Comparison of ENCODE assay signal across 8 mouse cellular contexts in the genomic region with DNA sequence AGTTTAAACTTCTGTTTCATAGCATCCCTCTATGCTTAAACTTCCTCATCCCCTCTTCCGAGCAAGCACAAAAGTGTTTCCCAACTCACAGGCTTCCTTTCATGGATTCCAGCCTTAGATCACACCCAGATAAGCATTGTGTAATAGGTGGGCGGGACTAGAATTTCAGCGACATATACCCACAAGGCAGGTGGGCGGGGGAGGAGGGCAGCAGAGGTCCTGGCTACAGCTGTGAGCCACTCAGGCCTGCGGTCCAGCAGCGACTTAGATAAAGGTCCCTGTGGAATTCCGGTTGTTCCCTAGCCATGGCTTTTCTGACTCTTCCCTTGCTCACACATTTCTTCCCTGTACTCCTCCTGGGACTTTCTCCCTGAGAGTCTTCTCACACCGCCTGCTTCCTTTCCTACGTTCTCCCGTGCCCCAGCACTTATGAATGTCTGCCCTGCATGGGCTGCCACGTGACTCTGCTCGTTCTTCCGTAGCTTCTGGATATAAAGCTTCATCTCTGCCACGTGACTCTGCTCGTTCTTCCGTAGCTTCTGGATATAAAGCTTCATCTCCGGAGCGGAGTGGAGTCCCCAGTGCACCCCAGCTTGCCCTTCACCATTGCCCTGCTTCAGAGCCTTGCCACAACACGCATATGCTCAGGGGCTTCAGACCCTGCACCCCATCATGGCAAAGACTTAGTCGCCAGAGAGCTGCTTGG.
A peak's percentile ranks its signal among the peaks of the same experiment; 100 is the strongest.
DNase-seq lines count a peak whose midpoint lies in the region; ATAC-seq and TF ChIP-seq lines count a peak whose summit lies in the region.

No protein-coding gene starts in this region.

- H3K4me2 ChIP-seq in neural tube, embryonic 13.5 days, result peak overlapping the region; percentile 16; the same call in 1 of the 2 replicates
- H3K4me2 ChIP-seq in neural tube, embryonic 15.5 days, result no peak overlapping the region
- H3K4me2 ChIP-seq in forebrain, embryonic 13.5 days, result peak overlapping the region; percentile 24; the same call in 1 of the 2 replicates
- H3K4me2 ChIP-seq in intestine, embryonic 15.5 days (replicated peaks), result 0 out of 2 replicates have a peak overlapping the region, but pooled peaks have one; percentile 2
- peak overlapping the region; percentile 36 for H3K4me2 ChIP-seq in lung, embryonic 14.5 days
- no peak overlapping the region; the same call in 1 of the 2 replicates for H3K4me2 ChIP-seq in stomach, embryonic 15.5 days

- no peak overlapping the region for H3K9ac ChIP-seq in neural tube, embryonic 13.5 days
- no peak overlapping the region for H3K9ac ChIP-seq in neural tube, embryonic 15.5 days (replicated peaks)
- 0 out of 2 replicates have a peak overlapping the region, but pooled peaks have one; percentile 16 for H3K9ac ChIP-seq in forebrain, embryonic 13.5 days
- no peak overlapping the region for H3K9ac ChIP-seq in intestine, embryonic 15.5 days
- H3K9ac ChIP-seq in lung, embryonic 14.5 days, result no peak overlapping the region
- H3K9ac ChIP-seq in stomach, embryonic 15.5 days, result no peak overlapping the region

- no peak for TF ChIP-seq CTCF in lung, embryonic 14.5 days (IDR thresholded peaks at IDR 0.05; ENCODE audit: low read depth)

- ATAC-seq in neural tube, embryonic 13.5 days (ENCODE audit: low read depth), result 0 out of 2 replicates have a peak, but pooled peaks have one; percentile 46
- no peak for ATAC-seq in neural tube, embryonic 15.5 days (ENCODE audit: low FRiP score)
- ATAC-seq in forebrain, embryonic 13.5 days, result peak; percentile 60
- peak; percentile 75 for ATAC-seq in intestine, embryonic 15.5 days
- ATAC-seq in lung, embryonic 14.5 days (ENCODE audit: insufficient read depth), result peak; percentile 82
- peak; percentile 47 for ATAC-seq in stomach, embryonic 15.5 days (ENCODE audit: insufficient read depth, low FRiP score, low read depth)

- 57% methylated on average over 20 of the region's 20 CpGs for WGBS in neural tube, embryonic 13.5 days
- WGBS in neural tube, embryonic 15.5 days, result 55% methylated on average over 20 of the region's 20 CpGs
- WGBS in forebrain, embryonic 13.5 days, result 54% methylated on average over 20 of the region's 20 CpGs
- WGBS in intestine, embryonic 15.5 days, result 53% methylated on average over 20 of the region's 20 CpGs
- 44% methylated on average over 20 of the region's 20 CpGs for WGBS in lung, embryonic 14.5 days
- 47% methylated on average over 20 of the region's 20 CpGs for WGBS in stomach, embryonic 15.5 days

- peak; percentile 79 for DNase-seq in lung, embryonic 14.5 days
- no peak for DNase-seq in thymus, postnatal 10 days (ENCODE audit: low spot score in 2 of 2)
- DNase-seq in layer of hippocampus, adult 9-10 months (ENCODE audit: low spot score), result no peak

- no peaks in the 10 kb centered on the region for H3K9me3 ChIP-seq in neural tube, embryonic 13.5 days
- no peaks in the 10 kb centered on the region for H3K9me3 ChIP-seq in neural tube, embryonic 15.5 days (replicated peaks)
- H3K9me3 ChIP-seq in forebrain, embryonic 13.5 days (replicated peaks), result no peaks in the 10 kb centered on the region
- no peaks in the 10 kb centered on the region for H3K9me3 ChIP-seq in intestine, embryonic 15.5 days
- H3K9me3 ChIP-seq in lung, embryonic 14.5 days (ENCODE audit: low read depth, low read length), result no peaks in the 10 kb centered on the region
- H3K9me3 ChIP-seq in stomach, embryonic 15.5 days, result no peaks in the 10 kb centered on the region

- H3K27me3 ChIP-seq in neural tube, embryonic 13.5 days, result no peaks in the 10 kb centered on the region
- no peaks in the 10 kb centered on the region for H3K27me3 ChIP-seq in neural tube, embryonic 15.5 days (replicated peaks)
- no peaks in the 10 kb centered on the region for H3K27me3 ChIP-seq in forebrain, embryonic 13.5 days
- no peaks in the 10 kb centered on the region for H3K27me3 ChIP-seq in intestine, embryonic 15.5 days (replicated peaks)
- H3K27me3 ChIP-seq in lung, embryonic 14.5 days (ENCODE audit: insufficient read depth, low read length), result no peaks in the 10 kb centered on the region
- H3K27me3 ChIP-seq in stomach, embryonic 15.5 days (replicated peaks), result no peaks in the 10 kb centered on the region

- H3K4me1 ChIP-seq in neural tube, embryonic 13.5 days (replicated peaks), result peaks cover 27% of the 10 kb centered on the region
- H3K4me1 ChIP-seq in neural tube, embryonic 15.5 days, result peaks cover 6% of the 10 kb centered on the region
- peaks cover 15% of the 10 kb centered on the region for H3K4me1 ChIP-seq in forebrain, embryonic 13.5 days
- peaks cover 23% of the 10 kb centered on the region for H3K4me1 ChIP-seq in intestine, embryonic 15.5 days (replicated peaks)
- H3K4me1 ChIP-seq in lung, embryonic 14.5 days (ENCODE audit: insufficient read depth), result peaks cover 4% of the 10 kb centered on the region; the same call in 1 of the 2 replicates
- H3K4me1 ChIP-seq in stomach, embryonic 15.5 days, result peaks cover 25% of the 10 kb centered on the region

- H3K27ac ChIP-seq in neural tube, embryonic 13.5 days (replicated peaks), result no peak overlapping the region
- H3K27ac ChIP-seq in neural tube, embryonic 15.5 days (replicated peaks), result no peak overlapping the region
- H3K27ac ChIP-seq in forebrain, embryonic 13.5 days, result no peak overlapping the region
- peak overlapping the region; percentile 62 for H3K27ac ChIP-seq in intestine, embryonic 15.5 days
- peak overlapping the region; percentile 75 for H3K27ac ChIP-seq in lung, embryonic 14.5 days (ENCODE audit: low read depth)
- H3K27ac ChIP-seq in stomach, embryonic 15.5 days, result peak overlapping the region; percentile 71

- H3K36me3 ChIP-seq in neural tube, embryonic 13.5 days, result 0 out of 2 replicates have a peak, but pooled peaks cover 7% of the 10 kb centered on the region
- peaks cover 4% of the 10 kb centered on the region; the same call in 1 of the 2 replicates for H3K36me3 ChIP-seq in neural tube, embryonic 15.5 days
- H3K36me3 ChIP-seq in forebrain, embryonic 13.5 days (ENCODE audit: poor library complexity, severe bottlenecking), result peaks cover 30% of the 10 kb centered on the region
- H3K36me3 ChIP-seq in intestine, embryonic 15.5 days, result 0 out of 2 replicates have a peak, but pooled peaks cover 4% of the 10 kb centered on the region
- H3K36me3 ChIP-seq in lung, embryonic 14.5 days (ENCODE audit: insufficient read depth), result peaks cover 46% of the 10 kb centered on the region
- peaks cover 6% of the 10 kb centered on the region; the same call in 1 of the 2 replicates for H3K36me3 ChIP-seq in stomach, embryonic 15.5 days

- no peak overlapping the region for H3K4me3 ChIP-seq in neural tube, embryonic 13.5 days
- H3K4me3 ChIP-seq in neural tube, embryonic 15.5 days (replicated peaks), result no peak overlapping the region
- no peak overlapping the region for H3K4me3 ChIP-seq in forebrain, embryonic 13.5 days
- no peak overlapping the region for H3K4me3 ChIP-seq in intestine, embryonic 15.5 days (replicated peaks)
- no peak overlapping the region for H3K4me3 ChIP-seq in lung, embryonic 14.5 days (ENCODE audit: low read depth, low read length)
- no peak overlapping the region for H3K4me3 ChIP-seq in stomach, embryonic 15.5 days (replicated peaks)

Comparison
In these comparisons a context has a peak if more than half of its experiments do, and no peak if none do; other contexts are left out.
1. H3K4me2 ChIP-seq: peak in neural tube, embryonic 13.5 days (single experiment), forebrain, embryonic 13.5 days (single experiment), intestine, embryonic 15.5 days (single experiment) and lung, embryonic 14.5 days (single experiment); none in neural tube, embryonic 15.5 days (single experiment) and stomach, embryonic 15.5 days (single experiment).
2. H3K27ac ChIP-seq: peak in intestine, embryonic 15.5 days (single experiment), lung, embryonic 14.5 days (single experiment) and stomach, embryonic 15.5 days (single experiment); none in neural tube, embryonic 13.5 days (single experiment), neural tube, embryonic 15.5 days (single experiment) and forebrain, embryonic 13.5 days (single experiment).